Mouse (Mus musculus) fibroblast of lung, adult 2 months (primary cell): ENCODE measurements around the gene Cbx2.

Source experiments
- DNase-seq: peaks from one replicate; pipeline ENCODE4 v3.0.0-alpha.2; 2011; ENCODE audit warnings: low read depth

Cbx2 gene

DNA sequence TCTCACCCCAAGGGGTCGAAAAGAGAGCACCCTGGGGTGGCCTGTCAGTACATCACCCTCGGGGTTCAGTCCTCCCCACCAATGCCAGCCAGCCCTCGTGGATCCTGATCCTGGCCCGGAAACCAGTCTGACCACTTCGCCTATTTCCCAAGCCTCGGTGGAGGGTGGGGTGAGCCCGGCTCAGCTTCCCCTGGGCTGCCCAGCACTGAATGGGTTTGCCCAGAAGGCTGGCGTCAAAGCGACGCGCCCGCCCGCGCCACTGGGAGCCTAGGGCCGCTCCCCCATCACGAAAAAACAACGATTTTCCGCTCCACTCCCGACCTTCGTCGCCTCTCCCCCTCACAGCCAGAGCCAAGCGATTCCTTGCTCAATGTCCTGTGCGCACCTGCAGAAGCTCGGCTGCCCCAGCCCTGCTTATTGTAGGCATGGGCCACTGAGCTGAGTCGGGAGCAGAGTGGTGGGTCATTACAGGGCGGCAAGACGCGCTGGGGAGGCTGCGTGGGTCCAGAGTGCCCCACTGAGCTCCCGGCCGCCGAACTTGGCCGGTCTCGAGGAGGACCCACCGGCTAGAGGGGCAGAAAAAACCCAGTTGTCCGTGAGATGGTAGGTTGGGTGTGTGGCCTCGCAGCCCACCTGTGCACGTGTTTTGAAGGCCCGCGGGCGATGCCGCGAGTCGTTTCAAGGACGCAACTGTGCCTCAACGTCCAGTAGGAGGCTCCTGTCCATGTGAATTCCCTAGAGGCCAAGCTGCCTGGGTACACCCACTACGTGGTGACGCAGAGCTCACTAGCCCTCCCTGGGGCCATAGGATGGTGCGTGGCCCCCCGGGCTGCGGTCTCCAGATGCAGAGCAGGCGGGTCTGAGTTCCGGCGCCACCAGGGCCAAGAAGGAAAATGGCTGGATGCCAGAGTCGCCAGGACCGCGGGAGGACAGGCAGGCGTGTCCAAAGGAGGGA is 35.6 kb downstream of the Cbx2 start:
- DNase-seq: no peak

DNA sequence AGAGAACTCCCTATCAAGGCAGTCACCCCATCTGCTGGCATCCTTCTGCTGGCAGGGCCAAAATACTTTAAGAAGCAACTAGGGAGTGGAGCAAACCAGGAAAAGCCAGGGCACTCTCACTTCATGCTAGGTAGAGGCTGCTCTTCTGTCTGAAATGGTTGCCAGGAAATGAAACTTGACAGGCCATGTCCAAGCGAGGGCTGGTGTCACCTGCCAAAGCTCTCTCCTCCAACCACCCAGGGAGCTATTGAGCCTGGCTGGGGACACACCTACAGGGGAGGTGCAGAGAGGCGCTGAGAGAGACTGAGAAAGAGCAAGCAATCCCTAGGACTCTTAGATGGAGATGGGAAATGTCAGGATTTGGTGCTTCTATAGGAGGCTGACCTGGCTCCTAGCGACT is 36.5 kb downstream of the Cbx2 start:
- DNase-seq: no peak

GRCm38 (mm10) chr11:119066841-119067240 is 44.1 kb downstream of the Cbx2 start:
- no peak for DNase-seq

- DNase-seq: no peak
Observed at GRCm38 (mm10) chr11:119072239-119072638, 49.5 kb downstream of the Cbx2 start.

- no peak for DNase-seq
Observed at GRCm38 (mm10) chr11:119072986-119073385, 50.2 kb downstream of the Cbx2 start.

DNA sequence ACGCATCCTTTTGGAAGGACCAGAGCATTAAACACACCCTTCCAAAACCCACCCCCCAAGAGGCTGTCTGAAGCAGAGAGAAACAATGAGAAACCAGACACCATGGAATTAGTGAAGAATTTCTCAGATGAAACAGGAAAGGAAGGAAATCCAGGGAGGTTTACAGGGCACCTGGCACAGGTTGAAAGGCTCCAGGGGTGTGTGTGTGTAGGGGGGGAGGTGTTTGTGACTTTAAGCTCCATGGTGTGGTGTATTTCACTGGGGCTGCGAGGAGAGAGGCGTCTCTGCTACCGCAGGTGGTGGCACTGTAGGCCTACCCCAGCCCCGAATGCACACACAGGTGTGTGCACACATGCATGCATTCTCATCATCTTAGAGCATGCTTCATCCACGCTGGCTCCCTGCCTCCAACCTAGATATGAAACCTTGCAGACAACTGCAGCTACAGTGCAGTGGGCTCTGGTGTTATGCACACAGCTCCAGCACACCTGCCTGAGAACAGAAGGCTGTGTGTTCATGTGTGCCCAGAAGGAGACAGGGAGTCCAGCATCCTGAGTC is 51.2 kb downstream of the Cbx2 start:
- DNase-seq: no peak

- no peak for DNase-seq
Observed at GRCm38 (mm10) chr11:119075805-119076204, 53.0 kb downstream of the Cbx2 start.

DNA sequence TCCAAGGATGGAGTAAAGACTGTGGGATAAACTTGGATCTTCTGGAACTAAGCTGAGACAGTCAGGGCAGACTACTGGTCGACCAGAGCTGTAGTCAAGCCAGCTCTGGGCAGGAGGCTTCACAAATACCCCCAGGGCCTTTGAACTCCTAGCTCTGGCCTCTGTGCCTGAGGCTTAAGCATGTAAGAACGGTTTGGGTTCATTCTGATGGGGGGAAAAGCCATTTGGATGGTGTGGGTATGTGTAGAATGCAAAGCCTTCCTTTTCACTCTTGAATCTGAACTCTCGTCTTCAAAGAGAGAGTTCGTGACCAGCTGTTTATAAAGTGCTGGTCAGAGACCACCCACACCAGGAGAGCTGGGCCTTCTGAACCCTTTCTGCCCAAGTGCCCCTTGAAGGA is 55.0 kb downstream of the Cbx2 start:
- DNase-seq: no peak

GRCm38 (mm10) chr11:119078691-119079444 is 56.1 kb downstream of the Cbx2 start:
- no peak for DNase-seq

GRCm38 (mm10) chr11:119079445-119079837 is 56.7 kb downstream of the Cbx2 start:
- no peak for DNase-seq

DNA sequence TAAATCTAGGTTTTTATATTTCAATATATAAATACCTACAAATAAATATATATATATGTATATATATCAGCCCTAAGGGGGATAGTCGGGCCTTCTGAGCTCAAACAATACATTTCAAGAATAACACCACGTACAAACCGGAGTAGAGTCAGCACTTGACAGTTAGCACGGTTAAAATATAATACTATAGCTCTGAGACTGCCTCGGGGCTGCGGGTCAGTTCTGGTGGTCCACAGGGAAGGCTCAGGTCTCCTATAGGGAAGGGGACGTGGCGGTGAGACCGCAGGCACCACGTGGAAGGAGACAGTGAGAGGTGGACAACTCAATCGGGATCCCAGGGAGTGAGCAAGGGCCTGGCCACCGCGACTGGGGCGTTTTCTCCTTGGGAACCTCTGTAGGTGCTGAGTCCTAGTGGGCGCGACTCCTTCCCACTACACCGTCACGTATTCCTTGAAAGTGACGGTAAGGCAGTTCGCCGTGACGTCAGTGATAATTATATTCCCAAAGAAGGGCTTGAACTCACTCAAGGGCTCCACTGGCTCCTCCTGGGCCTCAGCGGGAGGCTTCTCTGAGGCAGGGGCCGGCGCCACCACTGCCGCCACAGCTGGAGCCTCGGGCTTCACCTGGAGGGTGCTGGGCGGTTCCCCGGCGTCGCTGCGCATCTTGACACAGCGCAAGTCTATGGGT is 57.8 kb downstream of the Cbx2 start:
- no peak for DNase-seq
